24 mouse cellular contexts compared by ENCODE assay signal in genomic region chr9:23139580-23140162, GRCm38 (mm10).
A peak's percentile ranks its signal among the peaks of the same experiment; 100 is the strongest.
DNase-seq lines count a peak whose midpoint lies in the region; ATAC-seq and TF ChIP-seq lines count a peak whose summit lies in the region.
"Had no signal": no experiment of that assay in that cellular context is flagged by ENCODE, and none has a peak within 500 bp of the region (broad histone marks: within the 10 kb centered on the region; RNA-seq: fewer than 3 reads in every experiment).

No protein-coding gene starts in this region.

- H3K4me1 ChIP-seq in forebrain, postnatal 0 days (ENCODE audit: insufficient read depth): peaks cover 4% of the 10 kb centered on the region; the same call in 1 of the 2 replicates
- H3K4me1 ChIP-seq in forebrain, embryonic 15.5 days: no peaks in the 10 kb centered on the region
- no peaks in the 10 kb centered on the region; the same call in 1 of the 2 replicates for H3K4me1 ChIP-seq in limb, embryonic 11.5 days (ENCODE audit: control insufficient read depth, insufficient read depth, low read length)
- peaks cover 8% of the 10 kb centered on the region for H3K4me1 ChIP-seq in limb, embryonic 10.5 days
- H3K4me1 ChIP-seq in midbrain, embryonic 14.5 days (ENCODE audit: control insufficient read depth, insufficient read depth, low read length): 0 out of 2 replicates have a peak, but pooled peaks cover 4% of the 10 kb centered on the region
- H3K4me1 ChIP-seq in midbrain, embryonic 15.5 days: peaks cover 5% of the 10 kb centered on the region; the same call in 1 of the 2 replicates
- H3K4me1 ChIP-seq in thymus, adult 2 months (replicated peaks; ENCODE audit: control insufficient read depth, insufficient read depth, low read length): no peaks in the 10 kb centered on the region

- peak; percentile 25; the same call in 1 of the 2 replicates for ATAC-seq in forebrain, postnatal 0 days
- ATAC-seq in forebrain, embryonic 15.5 days (replicated peaks): no peak
- peak; percentile 57; the same call in 1 of the 2 replicates for ATAC-seq in limb, embryonic 11.5 days (ENCODE audit: insufficient number of reproducible peaks, low FRiP score, low TSS enrichment, low read depth)
- ATAC-seq in midbrain, embryonic 14.5 days (ENCODE audit: low FRiP score, low TSS enrichment): no peak
- ATAC-seq in midbrain, embryonic 15.5 days (replicated peaks): no peak
- ATAC-seq: CD4-positive, CD25-positive, alpha-beta regulatory T cell, adult 4 months had no signal

- H3K27ac ChIP-seq in forebrain, postnatal 0 days (ENCODE audit: low read depth, low read length): no peak overlapping the region
- no peak overlapping the region for H3K27ac ChIP-seq in forebrain, embryonic 15.5 days (replicated peaks)
- no peak overlapping the region for H3K27ac ChIP-seq in limb, embryonic 11.5 days (replicated peaks; ENCODE audit: low read depth, low read length)
- H3K27ac ChIP-seq in limb, embryonic 10.5 days: no peak overlapping the region
- no peak overlapping the region for H3K27ac ChIP-seq in midbrain, embryonic 14.5 days (replicated peaks; ENCODE audit: low read depth, low read length)
- H3K27ac ChIP-seq in midbrain, embryonic 15.5 days: no peak overlapping the region
- H3K27ac ChIP-seq in thymus, adult 2 months (ENCODE audit: control insufficient read depth, insufficient read depth, low read length): no peak overlapping the region
- H3K27ac ChIP-seq: embryonic facial prominence, embryonic 13.5 days; forebrain, embryonic 12.5 days; gastrocnemius, adult 2 months; heart, embryonic 10.5 days; hindbrain, embryonic 12.5 days had no signal

- WGBS in forebrain, postnatal 0 days: 23% methylated on average over 4 of the region's 4 CpGs
- WGBS in forebrain, embryonic 15.5 days: 26% methylated on average over 4 of the region's 4 CpGs
- WGBS in limb, embryonic 11.5 days: 70% methylated on average over 4 of the region's 4 CpGs
- WGBS in limb, embryonic 10.5 days: 77% methylated on average over 4 of the region's 4 CpGs
- WGBS in midbrain, embryonic 14.5 days: 10% methylated on average over 4 of the region's 4 CpGs
- WGBS in midbrain, embryonic 15.5 days: 25% methylated on average over 4 of the region's 4 CpGs
- 97% methylated on average over 4 of the region's 4 CpGs for WGBS in thymus, adult 2 months

- no peak overlapping the region for H3K9ac ChIP-seq in forebrain, postnatal 0 days
- no peak overlapping the region for H3K9ac ChIP-seq in forebrain, embryonic 15.5 days (replicated peaks)
- no peak overlapping the region for H3K9ac ChIP-seq in limb, embryonic 11.5 days (ENCODE audit: low read length)
- no peak overlapping the region for H3K9ac ChIP-seq in midbrain, embryonic 14.5 days (replicated peaks; ENCODE audit: low read length)
- no peak overlapping the region for H3K9ac ChIP-seq in midbrain, embryonic 15.5 days
- H3K9ac ChIP-seq: embryonic facial prominence, embryonic 13.5 days; forebrain, embryonic 12.5 days; hindbrain, embryonic 12.5 days had no signal

- no peak overlapping the region for H3K4me2 ChIP-seq in forebrain, postnatal 0 days (ENCODE audit: low read depth)
- no peak overlapping the region for H3K4me2 ChIP-seq in forebrain, embryonic 15.5 days (replicated peaks)
- no peak overlapping the region for H3K4me2 ChIP-seq in limb, embryonic 11.5 days (ENCODE audit: low read depth, severe bottlenecking)
- H3K4me2 ChIP-seq in midbrain, embryonic 14.5 days (ENCODE audit: low read length): no peak overlapping the region
- H3K4me2 ChIP-seq in midbrain, embryonic 15.5 days: no peak overlapping the region
- H3K4me2 ChIP-seq: embryonic facial prominence, embryonic 13.5 days; forebrain, embryonic 12.5 days; hindbrain, embryonic 12.5 days had no signal

- TF ChIP-seq CTCF in forebrain, postnatal 0 days (IDR thresholded peaks at IDR 0.05; ENCODE audit: low read depth): no peak
- no peak for TF ChIP-seq CTCF in thymus, adult 2 months (IDR thresholded peaks at IDR 0.05; ENCODE audit: borderline replicate concordance, control insufficient read depth, extremely low read depth, insufficient read depth, low read length, poor library complexity)

- H3K9me3 ChIP-seq in forebrain, postnatal 0 days (ENCODE audit: low read length): no peaks in the 10 kb centered on the region
- H3K9me3 ChIP-seq in forebrain, embryonic 15.5 days: no peaks in the 10 kb centered on the region
- no peaks in the 10 kb centered on the region for H3K9me3 ChIP-seq in limb, embryonic 11.5 days (ENCODE audit: control insufficient read depth, low read length)
- no peaks in the 10 kb centered on the region for H3K9me3 ChIP-seq in limb, embryonic 10.5 days (replicated peaks)
- H3K9me3 ChIP-seq in midbrain, embryonic 14.5 days (ENCODE audit: control insufficient read depth, low read length): no peaks in the 10 kb centered on the region
- H3K9me3 ChIP-seq in midbrain, embryonic 15.5 days: no peaks in the 10 kb centered on the region
- H3K9me3 ChIP-seq: embryonic facial prominence, embryonic 13.5 days; forebrain, embryonic 12.5 days; G1E; heart, embryonic 10.5 days; hindbrain, embryonic 12.5 days had no signal

- TF ChIP-seq POLR2A in thymus, adult 2 months (IDR thresholded peaks at IDR 0.05; ENCODE audit: control insufficient read depth, extremely low read depth, insufficient read depth, low read length, poor library complexity): no peak

- H3K36me3 ChIP-seq in forebrain, postnatal 0 days (ENCODE audit: insufficient read depth): no peaks in the 10 kb centered on the region
- H3K36me3 ChIP-seq in forebrain, embryonic 15.5 days: no peaks in the 10 kb centered on the region
- no peaks in the 10 kb centered on the region for H3K36me3 ChIP-seq in limb, embryonic 11.5 days (ENCODE audit: control insufficient read depth, insufficient read depth, low read length)
- H3K36me3 ChIP-seq in limb, embryonic 10.5 days: no peaks in the 10 kb centered on the region
- H3K36me3 ChIP-seq in midbrain, embryonic 14.5 days (ENCODE audit: control insufficient read depth, insufficient read depth, low read length): no peaks in the 10 kb centered on the region
- no peaks in the 10 kb centered on the region for H3K36me3 ChIP-seq in midbrain, embryonic 15.5 days (replicated peaks)
- H3K36me3 ChIP-seq in thymus, adult 2 months (ENCODE audit: control insufficient read depth, insufficient read depth, low read length): no peaks in the 10 kb centered on the region
- H3K36me3 ChIP-seq: embryonic facial prominence, embryonic 13.5 days; forebrain, embryonic 12.5 days; G1E; heart, embryonic 10.5 days; hindbrain, embryonic 12.5 days had no signal

- no peaks in the 10 kb centered on the region for H3K27me3 ChIP-seq in forebrain, postnatal 0 days (ENCODE audit: insufficient read depth, low read length)
- H3K27me3 ChIP-seq in forebrain, embryonic 15.5 days: no peaks in the 10 kb centered on the region
- no peaks in the 10 kb centered on the region for H3K27me3 ChIP-seq in limb, embryonic 11.5 days (ENCODE audit: control insufficient read depth, insufficient read depth, low read length)
- H3K27me3 ChIP-seq in limb, embryonic 10.5 days (ENCODE audit: low read depth, poor library complexity, severe bottlenecking): no peaks in the 10 kb centered on the region
- H3K27me3 ChIP-seq in midbrain, embryonic 14.5 days (ENCODE audit: control insufficient read depth, insufficient read depth, low read length): no peaks in the 10 kb centered on the region
- no peaks in the 10 kb centered on the region for H3K27me3 ChIP-seq in midbrain, embryonic 15.5 days (replicated peaks)
- no peaks in the 10 kb centered on the region for H3K27me3 ChIP-seq in thymus, adult 2 months (ENCODE audit: control insufficient read depth, insufficient read depth, low read length)
- H3K27me3 ChIP-seq: embryonic facial prominence, embryonic 13.5 days; forebrain, embryonic 12.5 days; hindbrain, embryonic 12.5 days had no signal

- H3K4me3 ChIP-seq in forebrain, postnatal 0 days (ENCODE audit: low read depth, low read length): no peak overlapping the region
- H3K4me3 ChIP-seq in forebrain, embryonic 15.5 days: no peak overlapping the region
- no peak overlapping the region for H3K4me3 ChIP-seq in limb, embryonic 11.5 days (ENCODE audit: low read depth, low read length)
- H3K4me3 ChIP-seq in limb, embryonic 10.5 days: no peak overlapping the region
- no peak overlapping the region for H3K4me3 ChIP-seq in midbrain, embryonic 14.5 days (replicated peaks; ENCODE audit: low read depth, low read length)
- H3K4me3 ChIP-seq in midbrain, embryonic 15.5 days: no peak overlapping the region
- H3K4me3 ChIP-seq in thymus, adult 2 months (ENCODE audit: control insufficient read depth, insufficient read depth, low read length): no peak overlapping the region
- H3K4me3 ChIP-seq: embryonic facial prominence, embryonic 13.5 days; forebrain, embryonic 12.5 days; gastrocnemius, adult 2 months; heart, embryonic 10.5 days; hindbrain, embryonic 12.5 days had no signal

- DNase-seq in forebrain, postnatal 0 days: peak; percentile 20
- no peak for DNase-seq in limb, embryonic 11.5 days (ENCODE audit: low spot score)
- DNase-seq in limb, embryonic 10.5 days (ENCODE audit: low spot score): no peak
- DNase-seq in midbrain, embryonic 14.5 days: peak; percentile 19
- no peak for DNase-seq in thymus, adult 2 months
- DNase-seq: adrenal gland, adult 8-10 months; adrenal gland, postnatal 36 days; B cell, adult 2 months; cerebellum, adult 11 months; cerebellum, adult 8-10 months; cerebellum, postnatal 14 days; embryo, embryonic 11 days; gastrocnemius, adult 2 months; gastrocnemius, postnatal 25 days; heart, postnatal 10 days; heart, postnatal 4 days had no signal

Comparison
In these comparisons a context has a peak if more than half of its experiments do, and no peak if none do; other contexts are left out.
1. ATAC-seq: peak in forebrain, postnatal 0 days (single experiment) and limb, embryonic 11.5 days (single experiment); none in forebrain, embryonic 15.5 days (single experiment), midbrain, embryonic 14.5 days (single experiment) and midbrain, embryonic 15.5 days (single experiment).
2. DNase-seq: peak in forebrain, postnatal 0 days (single experiment) and midbrain, embryonic 14.5 days (single experiment); none in limb, embryonic 11.5 days (single experiment), limb, embryonic 10.5 days (single experiment) and thymus, adult 2 months (single experiment).